Mouse (Mus musculus): ENCODE measurements around the gene Gjc2. TPM values are rescaled to one million over a fixed set of nuclear protein-coding genes. Genes with fewer than 3 reads are reported as not detected.

Gene Gjc2
- polyA plus RNA-seq, 1 experiment: 1.4 TPM

DNA sequence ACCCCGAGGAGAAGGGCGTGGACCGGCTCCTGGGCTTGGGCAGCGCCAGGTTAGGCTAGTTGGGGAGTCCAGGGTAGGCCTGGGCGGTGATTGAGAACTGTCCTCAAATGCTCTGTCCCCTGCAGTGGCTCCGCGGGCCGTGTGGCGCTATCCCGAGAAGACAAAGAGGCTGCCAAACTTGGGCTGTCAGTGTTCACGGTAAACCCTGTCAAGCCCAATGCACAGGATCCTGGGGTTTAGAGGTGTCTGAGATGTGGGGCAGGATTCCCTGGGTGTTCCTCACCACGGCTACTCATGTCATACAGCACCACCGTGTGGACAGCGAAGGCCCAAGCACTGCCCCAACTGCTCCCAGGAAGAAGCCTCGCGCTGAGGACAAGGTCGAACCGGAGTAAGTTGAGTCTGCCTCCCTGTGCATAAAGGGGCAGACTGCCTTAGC, 26.0 kb upstream of the Gjc2 start:
- WGBS: 2% methylated on average over 18 of the region's 18 CpGs
- 0 out of 2 replicates have a peak, but pooled peaks cover 2% of the 10 kb centered on the region for H3K36me3 ChIP-seq (ENCODE audit: control insufficient read depth, insufficient read depth, low read length)
- peak overlapping the region; percentile 61 for H3K4me3 ChIP-seq (ENCODE audit: insufficient read depth, low read depth, low read length)
- H3K27ac ChIP-seq (ENCODE audit: insufficient read depth, low read depth, low read length): no peak overlapping the region
- DNase-seq: peak; percentile 82
- H3K4me1 ChIP-seq (ENCODE audit: control insufficient read depth, insufficient read depth, low read length): peaks cover 8% of the 10 kb centered on the region; the same call in 1 of the 2 replicates
- H3K27me3 ChIP-seq (replicated peaks; ENCODE audit: control insufficient read depth, insufficient read depth, low read length): no peaks in the 10 kb centered on the region
- TF ChIP-seq POLR2A (IDR thresholded peaks at IDR 0.05; ENCODE audit: low read depth, low read length): no peak
- peak; percentile 84 for TF ChIP-seq CTCF (conservative IDR thresholded peaks at IDR 0.05; ENCODE audit: insufficient read depth, insufficient read length, low read depth, low read length)

DNA sequence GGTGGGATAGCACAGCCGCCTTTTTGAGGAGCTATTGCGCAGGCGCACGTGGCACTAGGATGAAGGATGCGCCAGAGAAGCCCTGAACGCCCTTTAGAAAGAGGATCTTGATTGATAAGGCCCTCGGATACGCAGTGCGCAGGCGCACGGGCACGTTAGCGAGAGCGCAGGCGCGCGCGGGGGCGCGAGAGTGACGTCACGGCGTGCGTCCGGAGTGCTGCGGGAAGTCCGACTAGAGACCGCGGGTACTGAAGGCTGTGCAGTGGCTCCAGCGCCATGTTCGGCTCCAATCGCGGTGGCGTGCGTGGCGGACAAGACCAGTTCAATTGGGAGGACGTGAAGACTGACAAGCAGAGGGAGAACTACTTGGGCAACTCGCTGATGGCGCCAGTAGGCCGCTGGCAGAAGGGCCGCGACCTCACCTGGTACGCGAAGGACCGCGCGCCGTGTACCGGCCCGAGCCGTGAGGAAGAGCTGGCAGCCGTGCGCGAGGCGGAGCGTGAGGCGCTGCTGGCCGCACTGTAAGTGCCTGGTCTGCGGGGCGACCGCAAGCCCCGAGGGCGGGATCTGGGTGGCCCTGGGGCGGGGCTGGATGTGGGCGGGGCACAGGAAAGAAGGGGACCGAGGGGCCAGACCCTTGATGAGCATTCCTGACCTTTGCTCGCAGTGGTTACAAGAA, 25.3 kb upstream of the Gjc2 start, which contains the start of gene 2310033P09Rik:
TSS of gene 2310033P09Rik (plus strand) at position 169 of the 679 bp plus-strand sequence.
- peak within 1 kb of the TSS; percentile 61 for H3K4me3 ChIP-seq (ENCODE audit: insufficient read depth, low read depth, low read length)
- 0 out of 2 replicates have a peak, but pooled peaks cover 2% of the 10 kb centered on the region for H3K36me3 ChIP-seq (ENCODE audit: control insufficient read depth, insufficient read depth, low read length)
- H3K27ac ChIP-seq (ENCODE audit: insufficient read depth, low read depth, low read length): peak within 1 kb of the TSS; percentile 53
- under 1% methylated on average over 67 of the region's 67 CpGs for WGBS
- H3K4me1 ChIP-seq (ENCODE audit: control insufficient read depth, insufficient read depth, low read length): peaks cover 8% of the 10 kb centered on the region; the same call in 1 of the 2 replicates
- TF ChIP-seq CTCF (conservative IDR thresholded peaks at IDR 0.05; ENCODE audit: insufficient read depth, insufficient read length, low read depth, low read length) (no peak), POLR2A (IDR thresholded peaks at IDR 0.05; ENCODE audit: low read depth, low read length) (peak; percentile 64)
- DNase-seq: peak; percentile 95
- H3K27me3 ChIP-seq (replicated peaks; ENCODE audit: control insufficient read depth, insufficient read depth, low read length): no peaks in the 10 kb centered on the region

DNA sequence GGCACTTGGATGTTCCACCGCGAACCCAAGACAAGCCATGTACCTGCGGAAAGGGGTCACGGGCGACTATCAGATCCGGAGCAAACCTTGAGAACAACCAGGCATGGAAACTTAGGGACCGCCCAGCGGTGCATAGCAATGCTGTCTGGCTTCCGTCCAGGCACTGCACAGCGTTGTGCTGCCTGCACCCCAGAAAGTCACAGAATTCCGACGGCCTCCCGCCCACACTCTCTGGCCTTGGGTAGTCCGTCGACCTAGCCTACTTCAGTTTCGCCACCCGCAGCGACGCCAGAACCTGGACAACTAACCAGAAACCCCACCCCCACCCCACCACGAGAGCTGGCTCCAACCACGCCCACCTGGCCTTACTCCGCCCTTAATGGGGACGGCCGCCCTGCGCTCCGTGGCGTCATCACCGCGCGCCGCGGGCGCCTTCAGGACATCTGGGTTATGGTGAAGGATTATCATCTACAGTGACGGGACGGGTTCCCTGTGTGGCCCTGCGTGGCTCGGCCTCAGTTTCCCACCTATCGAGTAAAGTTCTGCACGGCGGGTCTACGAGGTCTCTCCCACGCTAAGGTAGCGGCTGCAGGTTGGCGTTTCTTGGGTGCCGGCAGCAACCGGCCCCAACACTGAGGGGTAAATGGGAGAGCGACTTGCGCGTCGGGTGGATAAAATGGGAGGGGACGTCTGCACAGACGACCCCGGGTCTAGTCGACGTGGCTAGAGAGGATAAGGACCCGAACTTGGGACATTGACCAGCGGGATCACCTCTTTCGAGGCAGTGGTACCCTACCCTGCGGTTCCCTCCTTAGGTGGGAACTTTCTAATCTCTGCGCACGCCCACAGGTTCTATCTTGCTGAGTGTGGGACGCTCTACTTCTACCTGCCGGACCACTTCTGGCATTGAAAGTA, 19.3 kb upstream of the Gjc2 start, which contains the start of gene Mrpl55:
TSS of gene Mrpl55 (plus strand) at position 406 of the 915 bp plus-strand sequence.
- no peaks in the 10 kb centered on the region for H3K27me3 ChIP-seq (replicated peaks; ENCODE audit: control insufficient read depth, insufficient read depth, low read length)
- TF ChIP-seq POLR2A (IDR thresholded peaks at IDR 0.05; ENCODE audit: low read depth, low read length) (peak; percentile 5), CTCF (conservative IDR thresholded peaks at IDR 0.05; ENCODE audit: insufficient read depth, insufficient read length, low read depth, low read length) (no peak)
- WGBS: under 1% methylated on average over 63 of the region's 63 CpGs
- no peaks in the 10 kb centered on the region for H3K36me3 ChIP-seq (ENCODE audit: control insufficient read depth, insufficient read depth, low read length)
- H3K27ac ChIP-seq (ENCODE audit: insufficient read depth, low read depth, low read length): peak within 1 kb of the TSS; percentile 81
- no peaks in the 10 kb centered on the region; the same call in 1 of the 2 replicates for H3K4me1 ChIP-seq (ENCODE audit: control insufficient read depth, insufficient read depth, low read length)
- peak; percentile 96 for DNase-seq
- H3K4me3 ChIP-seq (ENCODE audit: insufficient read depth, low read depth, low read length): peak within 1 kb of the TSS; percentile 80

DNA sequence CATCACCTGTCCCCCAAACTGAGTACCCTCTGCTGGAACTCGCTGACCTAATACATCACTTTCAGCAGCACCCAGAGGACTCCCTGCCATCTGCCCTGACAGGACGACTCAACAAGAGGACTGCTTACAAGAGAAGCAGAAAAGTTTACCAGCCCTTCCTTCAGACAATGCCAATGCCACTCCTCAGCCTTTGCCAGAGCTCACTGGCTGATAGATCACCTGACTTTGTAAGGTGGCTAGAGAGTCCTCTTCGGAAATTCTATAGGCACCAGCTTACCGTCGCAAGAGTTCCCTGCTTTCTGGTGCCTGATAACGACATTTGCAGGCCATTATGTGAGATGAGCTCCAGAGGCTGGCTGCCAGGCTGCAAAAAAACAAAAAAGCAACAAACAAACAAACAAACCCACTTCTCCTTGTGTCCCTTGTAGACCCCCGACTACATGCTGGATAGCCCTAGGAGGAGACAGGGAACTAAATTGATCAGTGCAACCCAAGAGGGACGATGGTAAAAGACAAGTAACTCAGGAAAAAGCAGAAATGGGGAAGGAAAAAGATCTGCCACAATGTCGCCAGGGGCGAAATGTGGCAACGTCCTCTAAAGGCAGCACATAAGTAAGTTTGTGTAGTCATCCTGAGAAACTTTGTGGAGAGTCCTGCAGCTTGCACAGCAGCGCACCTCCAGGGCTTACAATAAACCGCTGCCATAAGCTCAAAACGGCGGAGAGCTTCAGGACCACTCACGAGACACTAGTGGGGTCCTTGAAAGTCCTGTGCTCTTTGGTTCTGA, 18.4 kb upstream of the Gjc2 start:
- no peaks in the 10 kb centered on the region for H3K27me3 ChIP-seq (replicated peaks; ENCODE audit: control insufficient read depth, insufficient read depth, low read length)
- 27% methylated on average over 16 of the region's 16 CpGs for WGBS
- no peaks in the 10 kb centered on the region for H3K36me3 ChIP-seq (ENCODE audit: control insufficient read depth, insufficient read depth, low read length)
- H3K4me3 ChIP-seq (ENCODE audit: insufficient read depth, low read depth, low read length): peak overlapping the region; percentile 80
- TF ChIP-seq CTCF (conservative IDR thresholded peaks at IDR 0.05; ENCODE audit: insufficient read depth, insufficient read length, low read depth, low read length) (no peak), POLR2A (IDR thresholded peaks at IDR 0.05; ENCODE audit: low read depth, low read length) (no peak)
- peak overlapping the region; percentile 81; the same call in 1 of the 2 replicates for H3K27ac ChIP-seq (ENCODE audit: insufficient read depth, low read depth, low read length)
- H3K4me1 ChIP-seq (ENCODE audit: control insufficient read depth, insufficient read depth, low read length): no peaks in the 10 kb centered on the region; the same call in 1 of the 2 replicates
- DNase-seq: no peak

DNA sequence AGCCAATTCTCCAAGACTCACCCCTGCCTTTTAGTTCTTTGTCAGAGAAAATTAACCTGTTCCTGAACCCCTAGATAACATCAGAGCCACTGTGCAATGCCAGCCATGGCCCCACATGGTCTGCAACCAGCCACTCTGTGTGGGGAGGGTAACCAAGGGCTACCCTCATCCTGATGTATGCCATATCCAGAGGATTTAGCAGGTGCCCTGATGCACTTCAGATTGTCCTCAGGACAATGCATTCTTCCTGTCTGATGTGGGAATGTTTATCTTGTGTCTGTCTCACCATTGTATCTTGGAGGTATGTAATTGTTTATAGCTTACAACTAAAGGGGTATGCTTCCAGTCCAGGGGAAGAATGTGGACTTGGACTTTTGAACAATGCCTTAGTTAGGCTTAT, 13.2 kb upstream of the Gjc2 start:
- H3K4me1 ChIP-seq (ENCODE audit: control insufficient read depth, insufficient read depth, low read length): no peaks in the 10 kb centered on the region
- no peaks in the 10 kb centered on the region for H3K27me3 ChIP-seq (replicated peaks; ENCODE audit: control insufficient read depth, insufficient read depth, low read length)
- H3K36me3 ChIP-seq (ENCODE audit: control insufficient read depth, insufficient read depth, low read length): no peaks in the 10 kb centered on the region
- no peak for DNase-seq
- H3K4me3 ChIP-seq (ENCODE audit: insufficient read depth, low read depth, low read length): no peak overlapping the region
- TF ChIP-seq CTCF (conservative IDR thresholded peaks at IDR 0.05; ENCODE audit: insufficient read depth, insufficient read length, low read depth, low read length) (no peak), POLR2A (IDR thresholded peaks at IDR 0.05; ENCODE audit: low read depth, low read length) (no peak)
- no peak overlapping the region for H3K27ac ChIP-seq (ENCODE audit: insufficient read depth, low read depth, low read length)

DNA sequence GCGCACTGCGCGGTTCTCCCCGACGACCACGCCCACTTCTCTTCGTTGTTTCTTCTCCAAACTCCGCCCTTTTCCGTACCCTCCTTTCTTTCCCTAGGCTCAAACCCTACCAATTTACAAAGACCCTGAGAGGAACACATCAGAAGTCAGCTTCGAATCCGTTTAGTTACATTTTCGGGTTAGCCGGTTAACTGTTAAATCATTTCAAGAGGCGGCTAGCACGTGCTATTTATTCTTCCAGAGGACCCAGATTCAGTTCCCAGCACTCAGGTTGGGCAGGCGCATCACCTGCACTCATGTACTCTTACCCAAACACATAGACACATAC, 9.0 kb upstream of the Gjc2 start, which contains the start of gene Guk1:
TSS of gene Guk1 (minus strand) at position 154 of the 328 bp plus-strand sequence.
- H3K36me3 ChIP-seq (ENCODE audit: control insufficient read depth, insufficient read depth, low read length): no peaks in the 10 kb centered on the region
- WGBS: 5% methylated on average over 16 of the region's 16 CpGs
- H3K4me3 ChIP-seq (ENCODE audit: insufficient read depth, low read depth, low read length): peak within 1 kb of the TSS; percentile 76
- H3K27ac ChIP-seq (ENCODE audit: insufficient read depth, low read depth, low read length): peak within 1 kb of the TSS; percentile 82
- no peak for DNase-seq
- no peak for TF ChIP-seq POLR2A (IDR thresholded peaks at IDR 0.05; ENCODE audit: low read depth, low read length)
- TF ChIP-seq CTCF (conservative IDR thresholded peaks at IDR 0.05; ENCODE audit: insufficient read depth, insufficient read length, low read depth, low read length): no peak
- no peaks in the 10 kb centered on the region; the same call in 1 of the 2 replicates for H3K4me1 ChIP-seq (ENCODE audit: control insufficient read depth, insufficient read depth, low read length)
- H3K27me3 ChIP-seq (replicated peaks; ENCODE audit: control insufficient read depth, insufficient read depth, low read length): no peaks in the 10 kb centered on the region

All from kidney, adult 2 months (tissue).